Mouse (Mus musculus) stomach, postnatal 0 days (tissue): ENCODE measurements at regions not wholly inside any gene's neighbourhood (a gene's known extent, or its start where the extent isn't known, plus 50 kb on each side); places are given as distances from the start of the nearest gene placed in this dataset.

Experiments used
- ATAC-seq: fragments of 200-750 bp; cut with Nextera tagmentation; 2 replicates; pipeline ENCODE4 v1.8.0; 2017; ENCODE audit not compliant: low FRiP score, low TSS enrichment
- DNase-seq: peaks from one replicate; pipeline ENCODE4 v3.0.0-alpha.2; 2016; ENCODE audit warnings: low spot score
- H3K27ac ChIP-seq: fragments of 300-500 bp; sonication (generic); replicated peaks from 2 replicates; pipeline ENCODE4 v1.5.1; 2014; ENCODE audit warnings: mild to moderate bottlenecking, control low read depth
- H3K27me3 ChIP-seq: fragments of 300-500 bp; sonication (generic); 2 replicates; pipeline ENCODE4 v1.6.1; 2014; ENCODE audit warnings: low read length; ENCODE audit not compliant: control insufficient read depth, insufficient read depth
- H3K36me3 ChIP-seq: fragments of 300-500 bp; sonication (generic); 2 replicates; pipeline ENCODE4 v1.6.1; 2014; ENCODE audit warnings: low read length, mixed read lengths; ENCODE audit not compliant: control insufficient read depth, insufficient read depth
- H3K4me1 ChIP-seq: fragments of 300-500 bp; sonication (generic); replicated peaks from 2 replicates; pipeline ENCODE4 v1.6.1; 2014; ENCODE audit warnings: antibody characterized with exemption; ENCODE audit not compliant: control insufficient read depth, insufficient read depth
- H3K4me2 ChIP-seq: fragments of 300-500 bp; sonication (generic); replicated peaks from 2 replicates; pipeline ENCODE4 v1.6.1; 2014; ENCODE audit warnings: low read depth, mild to moderate bottlenecking, control low read depth, moderate library complexity
- H3K4me3 ChIP-seq: fragments of 300-500 bp; sonication (generic); 2 replicates; pipeline ENCODE4 v1.5.1; 2014; ENCODE audit warnings: low read depth, low read length, control low read depth
- H3K9ac ChIP-seq: fragments of 300-500 bp; sonication (generic); 2 replicates; pipeline ENCODE4 v1.6.1; 2014; ENCODE audit warnings: mild to moderate bottlenecking, low read length, control low read depth, mixed read lengths
- H3K9me3 ChIP-seq: fragments of 300-500 bp; sonication (generic); 2 replicates; pipeline ENCODE4 v1.6.1; 2016; ENCODE audit warnings: low read length; ENCODE audit not compliant: control insufficient read depth
- CTCF ChIP-seq: IDR thresholded peaks from 2 replicates; pipeline ENCODE4 v1.5.1; 2016; ENCODE audit warnings: antibody characterized with exemption, low read depth, mild to moderate bottlenecking, moderate library complexity
- EP300 ChIP-seq: optimal IDR thresholded peaks from 2 replicates; pipeline ENCODE3; 2016; ENCODE audit warnings: antibody characterized with exemption
- WGBS: fragments of 180-500 bp; shearing (Covaris S2); extraction: QIAGEN DNeasy Blood & Tissue Kit; methylation state at CpG from one replicate; pipeline ENCODE4 v1.1.7; 2014; 5-methylcytosine and 5-hydroxymethylcytosine counted together

DNA sequence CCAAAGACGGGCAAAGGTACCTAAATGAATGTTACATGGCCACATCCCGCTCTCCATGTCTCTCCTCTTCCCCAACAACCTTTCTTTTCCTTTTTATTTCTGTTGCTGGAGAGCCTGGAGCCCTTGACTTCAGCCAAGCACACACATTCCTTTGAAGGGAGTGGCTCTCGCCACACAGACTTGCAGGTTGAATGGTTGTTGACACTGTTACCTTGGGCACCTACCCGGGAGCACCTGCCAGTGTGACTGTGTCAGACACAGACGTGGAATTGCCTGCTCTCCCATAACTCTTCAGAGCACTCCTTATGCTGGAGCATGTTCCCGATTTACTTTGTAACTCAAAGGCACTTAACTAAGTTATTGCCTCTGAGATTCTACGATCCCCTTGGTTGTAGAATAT is 240.0 kb upstream of the Nr2f2 start:
- Histone ChIP-seq H3K4me1 (no peaks in the 10 kb centered on the region), H3K9ac (no peak overlapping the region), H3K4me2 (no peak overlapping the region), H3K36me3 (no peaks in the 10 kb centered on the region), H3K9me3 (no peaks in the 10 kb centered on the region), H3K4me3 (no peak overlapping the region), H3K27ac (no peak overlapping the region), H3K27me3 (no peaks in the 10 kb centered on the region)
- DNase-seq: peak; percentile 74
- TF ChIP-seq EP300 (no peak), CTCF (no peak)
- 59% methylated on average over 7 of the region's 7 CpGs for WGBS
- peak; percentile 99 for ATAC-seq

DNA sequence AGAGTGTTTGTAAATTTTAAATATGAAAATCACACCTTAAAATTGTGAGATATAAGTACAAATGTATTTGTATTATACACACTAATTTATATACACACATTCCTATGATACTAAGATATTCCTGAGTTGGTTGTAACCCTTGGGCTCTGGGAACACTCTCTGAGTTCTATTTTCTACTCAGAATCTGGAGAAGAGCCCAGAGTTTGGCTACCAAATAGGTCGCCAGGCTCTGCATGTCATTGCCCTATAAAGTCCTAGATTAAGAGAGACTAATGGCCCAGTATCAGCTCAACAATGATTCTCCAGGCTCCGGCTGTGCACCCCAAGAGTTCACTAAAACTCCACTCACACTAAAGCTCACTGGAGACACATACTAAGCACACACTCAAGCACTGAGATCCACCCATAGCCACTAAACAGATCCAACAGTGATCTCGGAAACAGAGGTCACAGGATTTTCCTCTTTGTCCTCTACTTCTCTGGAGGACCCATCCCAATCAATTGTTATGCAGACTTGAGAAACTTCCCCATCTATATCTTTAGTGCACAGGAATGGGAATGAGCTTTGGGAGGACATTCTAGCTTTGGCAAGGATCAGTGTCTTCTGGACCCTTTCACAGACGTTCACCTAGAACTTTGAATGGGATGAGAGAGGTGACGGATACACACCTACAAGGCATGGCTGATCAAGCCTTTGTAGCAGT is 238.1 kb upstream of the Nr2f2 start:
- 88% methylated on average over 5 of the region's 5 CpGs for WGBS
- Histone ChIP-seq H3K9ac (no peak overlapping the region), H3K4me1 (no peaks in the 10 kb centered on the region), H3K27ac (no peak overlapping the region), H3K4me2 (no peak overlapping the region), H3K9me3 (no peaks in the 10 kb centered on the region), H3K4me3 (no peak overlapping the region), H3K36me3 (no peaks in the 10 kb centered on the region), H3K27me3 (no peaks in the 10 kb centered on the region)
- no peak for ATAC-seq
- TF ChIP-seq EP300: no peak
- no peak for TF ChIP-seq CTCF
- DNase-seq: no peak

DNA sequence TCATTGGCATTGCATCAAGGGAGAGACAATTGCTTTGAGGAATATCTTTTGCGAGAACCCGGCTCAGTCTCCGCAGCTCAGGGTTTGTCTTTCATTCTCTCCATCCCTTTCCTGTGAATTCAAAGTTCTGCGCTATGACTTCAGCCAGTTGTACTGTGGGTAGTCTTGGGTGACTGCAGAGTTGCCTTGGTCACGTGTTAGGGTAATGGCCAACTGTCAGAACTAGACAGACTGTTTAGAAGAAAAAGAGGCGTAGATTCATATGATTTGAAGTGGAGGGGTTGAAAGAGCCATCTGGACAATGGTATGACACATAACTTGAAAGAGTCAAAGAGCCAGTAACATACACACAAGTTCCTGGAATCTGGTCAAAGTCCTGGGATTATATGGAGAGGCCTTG is 226.5 kb upstream of the Nr2f2 start:
- no peak for DNase-seq
- no peaks in the 10 kb centered on the region for H3K9me3 ChIP-seq
- WGBS: 67% methylated on average over 6 of the region's 6 CpGs
- no peaks in the 10 kb centered on the region for H3K36me3 ChIP-seq
- no peaks in the 10 kb centered on the region for H3K27me3 ChIP-seq
- no peak overlapping the region for H3K9ac ChIP-seq
- TF ChIP-seq EP300: peak; percentile 2
- no peak for TF ChIP-seq CTCF
- H3K4me3 ChIP-seq: no peak overlapping the region
- ATAC-seq: peak; percentile 63; the same call in 1 of the 2 replicates
- no peak overlapping the region for H3K4me2 ChIP-seq
- no peaks in the 10 kb centered on the region for H3K4me1 ChIP-seq
- H3K27ac ChIP-seq: no peak overlapping the region

DNA sequence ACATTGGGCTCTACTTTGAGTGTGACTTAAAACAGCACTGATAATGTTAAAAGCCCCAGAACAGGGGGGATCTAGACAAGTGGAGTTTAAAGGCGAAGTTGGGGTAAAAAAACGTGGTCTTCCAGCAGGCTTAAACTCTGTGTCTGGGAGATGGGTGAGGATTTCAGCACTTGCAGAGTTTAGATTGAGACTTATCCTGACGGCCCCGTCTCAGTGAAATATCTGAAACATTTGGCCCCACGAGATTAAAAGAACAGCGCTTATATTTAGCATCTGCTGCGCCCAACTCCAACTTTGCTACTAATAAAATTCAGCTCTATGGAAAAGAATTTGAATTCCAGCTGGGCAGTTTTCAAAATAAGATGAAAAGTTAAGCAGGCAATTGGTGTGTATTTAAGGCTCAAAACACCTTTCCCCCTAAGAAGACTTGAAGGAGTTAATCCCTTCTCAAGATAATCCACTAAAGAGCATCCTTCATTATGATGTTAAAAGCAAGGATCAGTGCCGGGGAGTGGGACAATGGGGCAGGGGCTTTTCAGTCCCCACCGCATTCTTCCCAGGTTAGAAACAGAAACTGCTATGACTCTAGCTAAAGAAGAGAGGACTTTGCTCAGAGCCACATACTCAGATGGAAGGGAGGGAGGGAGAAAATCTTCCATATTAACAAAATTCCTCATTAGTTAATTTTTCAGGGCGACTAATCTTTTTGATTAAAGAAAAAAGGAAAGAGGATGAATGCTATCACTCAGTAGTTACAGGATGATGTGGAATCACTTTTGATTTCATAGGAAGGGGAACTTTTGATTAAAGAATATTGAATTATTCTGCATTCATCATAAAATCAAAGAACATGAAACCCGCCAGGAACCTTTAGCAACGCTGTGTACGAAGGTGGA is 225.1 kb upstream of the Nr2f2 start:
- no peak for DNase-seq
- 44% methylated on average over 13 of the region's 13 CpGs for WGBS
- TF ChIP-seq CTCF (no peak), EP300 (no peak)
- H3K4me3 ChIP-seq: no peak overlapping the region
- no peaks in the 10 kb centered on the region for H3K9me3 ChIP-seq
- H3K36me3 ChIP-seq: no peaks in the 10 kb centered on the region
- no peaks in the 10 kb centered on the region for H3K4me1 ChIP-seq
- H3K27ac ChIP-seq: no peak overlapping the region
- peak overlapping the region; percentile 12; the same call in 1 of the 2 replicates for H3K4me2 ChIP-seq
- no peaks in the 10 kb centered on the region for H3K27me3 ChIP-seq
- no peak overlapping the region for H3K9ac ChIP-seq
- ATAC-seq: no peak

DNA sequence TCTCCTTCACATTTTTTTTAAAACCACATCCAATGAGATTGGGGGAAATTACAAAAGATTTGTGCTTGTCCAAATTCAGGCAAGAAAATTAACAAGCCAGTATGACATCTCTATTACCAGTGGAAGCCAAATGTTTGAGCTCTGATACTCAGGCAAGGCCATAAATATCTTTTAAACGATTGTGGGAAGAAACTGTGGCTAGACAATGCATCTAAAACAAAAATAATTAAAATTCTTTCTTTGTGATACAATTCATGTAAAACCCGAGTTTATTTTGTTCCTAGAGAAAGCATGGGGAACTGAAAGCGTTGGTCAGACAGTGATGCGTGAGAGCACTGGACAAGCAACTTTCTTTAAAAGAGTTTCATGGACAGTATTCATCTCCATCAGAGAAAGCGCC is 223.2 kb upstream of the Nr2f2 start:
- DNase-seq: no peak
- no peak for TF ChIP-seq EP300
- no peak for TF ChIP-seq CTCF
- Histone ChIP-seq H3K9ac (no peak overlapping the region), H3K4me3 (no peak overlapping the region), H3K4me1 (no peaks in the 10 kb centered on the region), H3K36me3 (no peaks in the 10 kb centered on the region), H3K4me2 (no peak overlapping the region), H3K27me3 (no peaks in the 10 kb centered on the region), H3K9me3 (no peaks in the 10 kb centered on the region), H3K27ac (no peak overlapping the region)
- WGBS: 39% methylated on average over 5 of the region's 5 CpGs
- no peak for ATAC-seq

DNA sequence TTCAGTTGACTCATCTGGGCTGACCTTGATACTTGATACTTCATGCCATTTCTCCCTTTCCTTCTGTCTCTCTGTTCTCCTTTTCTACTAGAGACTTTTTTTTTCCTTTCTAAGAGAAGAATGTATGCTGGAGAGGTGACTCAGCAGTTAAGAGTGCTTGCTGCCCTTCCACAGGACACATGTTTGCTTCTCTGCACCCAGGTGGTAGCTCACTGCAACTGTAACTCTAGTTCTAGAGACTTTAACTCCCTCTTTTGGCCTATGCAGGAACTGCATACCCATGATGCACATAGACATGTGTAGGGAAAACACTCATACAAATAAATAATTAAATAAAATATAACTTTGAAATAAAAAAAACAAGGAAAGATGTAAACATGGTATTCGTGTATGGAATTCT is 221.5 kb upstream of the Nr2f2 start:
- 87% methylated on average over 1 of the region's 1 CpGs for WGBS

More for the DNA sequence above, 221.5 kb upstream of the Nr2f2 start:
- H3K4me3 ChIP-seq: no peak overlapping the region
- no peaks in the 10 kb centered on the region for H3K4me1 ChIP-seq
- H3K9ac ChIP-seq: no peak overlapping the region
- no peak overlapping the region for H3K27ac ChIP-seq
- DNase-seq: no peak
- TF ChIP-seq EP300 (no peak), CTCF (peak; percentile 35; the same call in 1 of the 2 replicates)
- no peaks in the 10 kb centered on the region for H3K27me3 ChIP-seq
- no peak for ATAC-seq
- H3K4me2 ChIP-seq: no peak overlapping the region
- no peaks in the 10 kb centered on the region for H3K36me3 ChIP-seq
- no peaks in the 10 kb centered on the region for H3K9me3 ChIP-seq
